Mouse (Mus musculus) monocyte, adult 5-6 weeks (primary cell): ENCODE results near the gene Fshr. TPM values are rescaled to one million over a fixed set of nuclear protein-coding genes. Genes with fewer than 3 reads are reported as not detected.

Experiments
- ATAC-seq: fragments of 153-309, 156-312 bp; replicated peaks from 2 replicates; pipeline ENCODE4 v1.8.0; 2017; ENCODE audit warnings: mild to moderate bottlenecking; ENCODE audit not compliant: low TSS enrichment, insufficient number of reproducible peaks, severe bottlenecking, poor library complexity, low FRiP score
- total RNA-seq: library from RNA; stranded (forward); fragments of 200-1000, 200-491, 200-594 nt; gene quantifications from 3 replicates; pipeline ENCODE4 v1.2.3, GENCODE M21; 2017

The Fshr gene
- total RNA-seq, 1 experiment from 2014 or later = not detected

GRCm38 (mm10) chr17:88936941-88937340 lies 263.5 kb downstream of the Fshr start:
- no peak for ATAC-seq
